Mouse (Mus musculus) large intestine, adult 2 months (tissue): ENCODE results near the gene Nptxr. TPM values are rescaled to one million over a fixed set of nuclear protein-coding genes. Genes with fewer than 3 reads are reported as not detected.

Experiments used
- DNase-seq: peaks from one replicate; pipeline ENCODE4 v3.0.0-alpha.2; 2012; ENCODE audit warnings: low read depth, low spot score
- WGBS: fragments of 180-500 bp; shearing (Covaris S2); methylation state at CpG from one replicate; pipeline ENCODE4 v1.1.7; 2018; 5-methylcytosine and 5-hydroxymethylcytosine counted together
- polyA plus RNA-seq: library from polyadenylated mRNA; depleted of rRNA; stranded (reverse); fragments of >200 nt; gene quantifications from 2 replicates; pipeline ENCODE4 v1.2.3, GENCODE M21; 2012

Nptxr gene
- polyA plus RNA-seq, 1 experiment = 1.0 TPM

GRCm38 (mm10) chr15:79760956-79761355, 43.6 kb downstream of the Nptxr start:
- WGBS = 91% methylated on average over 6 of the region's 6 CpGs

GRCm38 (mm10) chr15:79757118-79757517, 47.4 kb downstream of the Nptxr start:
- WGBS = 94% methylated on average over 3 of the region's 3 CpGs

More at GRCm38 (mm10) chr15:79760956-79761355, 43.6 kb downstream of the Nptxr start:
- DNase-seq = no peak

GRCm38 (mm10) chr15:79755977-79756625, 48.5 kb downstream of the Nptxr start:
- DNase-seq = no peak

More at GRCm38 (mm10) chr15:79757118-79757517, 47.4 kb downstream of the Nptxr start:
- DNase-seq = no peak

GRCm38 (mm10) chr15:79755176-79755575, 49.4 kb downstream of the Nptxr start:
- DNase-seq = no peak
- WGBS = 72% methylated on average over 4 of the region's 4 CpGs

More at GRCm38 (mm10) chr15:79755977-79756625, 48.5 kb downstream of the Nptxr start:
- 77% methylated on average over 8 of the region's 8 CpGs for WGBS

- WGBS = 72% methylated on average over 4 of the region's 4 CpGs
- no peak for DNase-seq
Observed at GRCm38 (mm10) chr15:79753873-79754272, 50.7 kb downstream of the Nptxr start.

- DNase-seq = no peak
- WGBS = 97% methylated on average over 3 of the region's 3 CpGs
Observed at GRCm38 (mm10) chr15:79753420-79753752, 51.2 kb downstream of the Nptxr start.

- DNase-seq = peak; percentile 11
Observed at GRCm38 (mm10) chr15:79752742-79753419, 51.7 kb downstream of the Nptxr start.

GRCm38 (mm10) chr15:79751772-79752171, 52.8 kb downstream of the Nptxr start:
- no peak for DNase-seq
- 82% methylated on average over 17 of the region's 17 CpGs for WGBS

More at GRCm38 (mm10) chr15:79752742-79753419, 51.7 kb downstream of the Nptxr start:
- 23% methylated on average over 11 of the region's 11 CpGs for WGBS

GRCm38 (mm10) chr15:79750266-79750665, 54.3 kb downstream of the Nptxr start:
- DNase-seq = no peak
- 84% methylated on average over 8 of the region's 8 CpGs for WGBS

GRCm38 (mm10) chr15:79749162-79749561, 55.4 kb downstream of the Nptxr start:
- DNase-seq = no peak
- WGBS = 87% methylated on average over 7 of the region's 7 CpGs

GRCm38 (mm10) chr15:79747998-79748397, 56.6 kb downstream of the Nptxr start:
- no peak for DNase-seq
- WGBS = 95% methylated on average over 11 of the region's 11 CpGs

- 88% methylated on average over 5 of the region's 5 CpGs for WGBS
- no peak for DNase-seq
Observed at GRCm38 (mm10) chr15:79745883-79746282, 58.7 kb downstream of the Nptxr start.

GRCm38 (mm10) chr15:79745312-79745711, 59.3 kb downstream of the Nptxr start:
- DNase-seq = peak; percentile 61
- 36% methylated on average over 10 of the region's 10 CpGs for WGBS

- peak; percentile 21 for DNase-seq
- 58% methylated on average over 8 of the region's 8 CpGs for WGBS
Observed at GRCm38 (mm10) chr15:79744742-79745141, 59.8 kb downstream of the Nptxr start.

- WGBS = 89% methylated on average over 11 of the region's 11 CpGs
- DNase-seq = no peak
Observed at GRCm38 (mm10) chr15:79744001-79744400, 60.6 kb downstream of the Nptxr start.

GRCm38 (mm10) chr15:79742706-79743023, 61.9 kb downstream of the Nptxr start:
- WGBS = under 1% methylated on average over 23 of the region's 23 CpGs
- DNase-seq = no peak

- WGBS = under 1% methylated on average over 93 of the region's 93 CpGs
- DNase-seq = peak; percentile 55
Observed at GRCm38 (mm10) chr15:79741921-79742705, 62.5 kb downstream of the Nptxr start, which contains the start of gene Sun2. Gene Sun2 (minus strand): TSS chr15:79742536.

- WGBS = under 1% methylated on average over 14 of the region's 14 CpGs
- peak; percentile 24 for DNase-seq
Observed at GRCm38 (mm10) chr15:79741173-79741858, 63.2 kb downstream of the Nptxr start.

- WGBS = 39% methylated on average over 3 of the region's 3 CpGs
- no peak for DNase-seq
Observed at GRCm38 (mm10) chr15:79740739-79741138, 63.8 kb downstream of the Nptxr start.
